Mouse (Mus musculus) hindbrain, embryonic 12.5 days (tissue): ENCODE measurements at regions not wholly inside any gene's neighbourhood (a gene's known extent, or its start where the extent isn't known, plus 50 kb on each side); places are given as distances from the start of the nearest gene placed in this dataset.
A peak's percentile ranks its signal among the peaks of the same experiment; 100 is the strongest.

ENCODE experiments used
- ATAC-seq: fragments of 200-750 bp; cut with Nextera tagmentation; 2 replicates; pipeline ENCODE4 v1.8.0; 2017; ENCODE audit warnings: moderate TSS enrichment; ENCODE audit not compliant: low FRiP score
- H3K27ac ChIP-seq: fragments of 300-500 bp; sonication (generic); 2 replicates; pipeline ENCODE4 v1.5.1; 2016; ENCODE audit warnings: mild to moderate bottlenecking
- H3K27me3 ChIP-seq: fragments of 300-500 bp; sonication (generic); 2 replicates; pipeline ENCODE4 v1.6.1; 2016; ENCODE audit warnings: mild to moderate bottlenecking
- H3K36me3 ChIP-seq: fragments of 300-500 bp; sonication (generic); 2 replicates; pipeline ENCODE4 v1.6.1; 2016; ENCODE audit warnings: mild to moderate bottlenecking
- H3K4me1 ChIP-seq: fragments of 300-500 bp; sonication (generic); 2 replicates; pipeline ENCODE4 v1.6.1; 2016
- H3K4me2 ChIP-seq: fragments of 300-500 bp; sonication (generic); replicated peaks from 2 replicates; pipeline ENCODE4 v1.6.1; 2016; ENCODE audit warnings: mild to moderate bottlenecking
- H3K4me3 ChIP-seq: fragments of 300-500 bp; sonication (generic); 2 replicates; pipeline ENCODE4 v1.5.1; 2016; ENCODE audit warnings: mild to moderate bottlenecking
- H3K9ac ChIP-seq: fragments of 300-500 bp; sonication (generic); 2 replicates; pipeline ENCODE4 v1.6.1; 2016; ENCODE audit warnings: mild to moderate bottlenecking, moderate library complexity
- H3K9me3 ChIP-seq: fragments of 300-500 bp; sonication (generic); replicated peaks from 2 replicates; pipeline ENCODE4 v1.6.1; 2016; ENCODE audit warnings: mild to moderate bottlenecking
- WGBS: fragments of 180-500 bp; shearing (Covaris S2); methylation state at CpG from one replicate; pipeline ENCODE4 v1.1.7; 2016; 5-methylcytosine and 5-hydroxymethylcytosine counted together

DNA sequence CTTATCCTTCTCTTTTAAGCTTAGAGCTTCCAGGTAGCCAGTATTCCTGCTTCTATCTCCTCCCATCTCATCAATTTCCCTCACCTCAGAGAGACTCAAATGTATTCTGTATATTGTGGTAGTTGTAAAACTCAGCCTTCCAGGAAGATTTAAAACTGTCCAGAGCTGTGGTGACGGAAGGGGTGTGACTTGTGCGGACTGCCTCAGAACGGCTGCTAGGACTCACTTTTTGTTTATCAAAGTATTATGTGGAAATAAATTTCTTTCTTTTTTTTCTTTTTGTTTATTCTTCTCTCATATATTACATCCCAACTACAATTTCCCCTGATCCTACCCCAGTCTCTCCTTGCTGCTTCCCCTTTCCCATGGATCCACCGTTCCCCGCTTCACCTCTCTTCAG, 1043.7 kb downstream of the Robo2 start:
- Histone ChIP-seq H3K9ac (no peak overlapping the region), H3K27ac (no peak overlapping the region)
- 89% methylated on average over 5 of the region's 5 CpGs for WGBS

GRCm38 (mm10) chr16:73367226-73367840, 1044.3 kb downstream of the Robo2 start:
- ATAC-seq = 0 out of 2 replicates have a peak, but pooled peaks have one; percentile 35
- Histone ChIP-seq H3K4me1 (peaks cover 7% of the 10 kb centered on the region), H3K4me2 (no peak overlapping the region), H3K36me3 (no peaks in the 10 kb centered on the region), H3K27me3 (no peaks in the 10 kb centered on the region), H3K27ac (no peak overlapping the region), H3K9me3 (no peaks in the 10 kb centered on the region), H3K4me3 (no peak overlapping the region), H3K9ac (no peak overlapping the region)
- WGBS = 62% methylated on average over 17 of the region's 17 CpGs

More for the DNA sequence above, 1043.7 kb downstream of the Robo2 start:
- H3K4me2 ChIP-seq = no peak overlapping the region
- H3K4me1 ChIP-seq = peaks cover 7% of the 10 kb centered on the region
- H3K27me3 ChIP-seq = no peaks in the 10 kb centered on the region
- no peak overlapping the region for H3K4me3 ChIP-seq
- ATAC-seq = no peak
- H3K9me3 ChIP-seq = no peaks in the 10 kb centered on the region
- H3K36me3 ChIP-seq = no peaks in the 10 kb centered on the region

DNA sequence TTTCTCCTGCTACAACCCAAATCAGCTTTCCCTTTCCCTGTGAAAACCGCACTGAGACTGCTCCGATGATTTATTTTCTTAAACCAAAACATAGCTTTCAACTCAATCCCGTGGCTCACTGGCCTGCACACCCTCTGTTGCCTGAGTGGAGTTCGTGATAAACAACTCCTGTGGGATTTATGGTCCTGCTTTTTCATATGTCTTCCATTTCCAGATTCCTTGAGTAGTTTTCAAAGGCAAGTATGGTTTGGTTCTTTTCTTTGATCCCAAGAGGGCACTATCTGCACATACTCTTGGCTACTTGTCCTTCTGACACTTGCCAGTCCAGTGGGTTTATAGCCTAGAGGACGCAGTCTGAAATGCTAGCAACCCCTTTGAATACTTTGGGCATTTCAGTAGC, 1042.6 kb downstream of the Robo1 start:
- H3K4me2 ChIP-seq = no peak overlapping the region
- WGBS = 62% methylated on average over 5 of the region's 5 CpGs
- no peaks in the 10 kb centered on the region for H3K4me1 ChIP-seq
- H3K9ac ChIP-seq = no peak overlapping the region
- H3K4me3 ChIP-seq = no peak overlapping the region
- no peaks in the 10 kb centered on the region for H3K36me3 ChIP-seq
- H3K9me3 ChIP-seq = no peaks in the 10 kb centered on the region
- H3K27ac ChIP-seq = no peak overlapping the region
- no peak for ATAC-seq
- no peaks in the 10 kb centered on the region for H3K27me3 ChIP-seq

GRCm38 (mm10) chr16:73343941-73344340, 1035.8 kb downstream of the Robo1 start:
- Histone ChIP-seq H3K4me3 (no peak overlapping the region), H3K4me1 (no peaks in the 10 kb centered on the region), H3K9ac (no peak overlapping the region), H3K9me3 (no peaks in the 10 kb centered on the region), H3K27me3 (no peaks in the 10 kb centered on the region), H3K36me3 (no peaks in the 10 kb centered on the region), H3K27ac (no peak overlapping the region), H3K4me2 (no peak overlapping the region)
- 87% methylated on average over 1 of the region's 1 CpGs for WGBS
- no peak for ATAC-seq

DNA sequence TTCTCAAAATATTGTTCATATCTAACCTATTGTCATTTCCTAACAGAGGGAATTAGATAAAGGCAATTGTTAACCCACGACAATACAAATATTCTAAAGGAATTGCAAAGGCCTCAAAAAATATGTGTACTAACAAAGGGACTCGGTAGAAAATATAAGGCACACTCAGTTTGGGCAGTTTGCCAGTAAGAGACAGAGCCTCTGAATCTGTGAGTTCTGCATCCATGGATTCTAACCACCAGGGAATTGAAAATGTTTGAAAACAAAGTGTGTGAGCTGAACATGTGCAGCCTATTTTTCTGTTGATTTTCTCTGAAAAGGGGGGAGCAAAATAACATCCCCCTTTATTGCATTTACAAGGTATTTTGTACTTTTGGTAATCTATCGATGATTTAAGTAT, 1035.4 kb downstream of the Robo1 start:
- no peaks in the 10 kb centered on the region for H3K9me3 ChIP-seq
- H3K4me1 ChIP-seq = no peaks in the 10 kb centered on the region
- no peaks in the 10 kb centered on the region for H3K36me3 ChIP-seq
- H3K4me3 ChIP-seq = no peak overlapping the region
- no peak overlapping the region for H3K27ac ChIP-seq
- H3K9ac ChIP-seq = no peak overlapping the region
- no peaks in the 10 kb centered on the region for H3K27me3 ChIP-seq
- ATAC-seq = no peak
- WGBS = 81% methylated on average over 3 of the region's 3 CpGs
- no peak overlapping the region for H3K4me2 ChIP-seq

DNA sequence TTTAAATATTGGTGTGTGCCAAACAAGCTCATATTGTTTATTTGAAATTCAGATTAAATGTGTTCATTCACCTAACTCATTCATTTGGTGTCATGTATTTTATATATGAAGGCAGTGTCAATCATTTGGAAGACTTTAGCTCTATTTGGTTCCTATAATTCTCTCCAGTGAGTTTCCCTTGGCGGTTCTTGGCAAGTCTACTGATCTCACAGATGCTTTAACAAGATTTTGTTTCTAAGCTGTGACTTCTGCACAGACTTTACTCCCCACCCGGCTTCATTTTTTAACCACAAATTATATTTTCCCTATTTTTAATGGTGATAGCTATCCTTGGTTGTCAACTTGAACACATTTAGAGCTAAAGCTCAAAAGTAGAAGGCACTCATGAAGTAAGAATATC, 1009.5 kb downstream of the Robo1 start:
- ATAC-seq = no peak
- Histone ChIP-seq H3K4me2 (no peak overlapping the region), H3K4me1 (no peaks in the 10 kb centered on the region), H3K36me3 (no peaks in the 10 kb centered on the region), H3K27ac (no peak overlapping the region), H3K9ac (no peak overlapping the region), H3K9me3 (no peaks in the 10 kb centered on the region), H3K4me3 (no peak overlapping the region), H3K27me3 (no peaks in the 10 kb centered on the region)
- 91% methylated on average over 2 of the region's 2 CpGs for whole genome bisulfite sequencing

GRCm38 (mm10) chr16:73310096-73310495, 1002.0 kb downstream of the Robo1 start:
- no peak overlapping the region for H3K4me3 ChIP-seq
- no peak overlapping the region for H3K9ac ChIP-seq
- no peaks in the 10 kb centered on the region for H3K27me3 ChIP-seq
- 82% methylated on average over 5 of the region's 5 CpGs for WGBS
- no peak overlapping the region for H3K4me2 ChIP-seq
- no peak for ATAC-seq
- no peaks in the 10 kb centered on the region for H3K4me1 ChIP-seq
- H3K27ac ChIP-seq = no peak overlapping the region
- no peaks in the 10 kb centered on the region for H3K36me3 ChIP-seq
- no peaks in the 10 kb centered on the region for H3K9me3 ChIP-seq

DNA sequence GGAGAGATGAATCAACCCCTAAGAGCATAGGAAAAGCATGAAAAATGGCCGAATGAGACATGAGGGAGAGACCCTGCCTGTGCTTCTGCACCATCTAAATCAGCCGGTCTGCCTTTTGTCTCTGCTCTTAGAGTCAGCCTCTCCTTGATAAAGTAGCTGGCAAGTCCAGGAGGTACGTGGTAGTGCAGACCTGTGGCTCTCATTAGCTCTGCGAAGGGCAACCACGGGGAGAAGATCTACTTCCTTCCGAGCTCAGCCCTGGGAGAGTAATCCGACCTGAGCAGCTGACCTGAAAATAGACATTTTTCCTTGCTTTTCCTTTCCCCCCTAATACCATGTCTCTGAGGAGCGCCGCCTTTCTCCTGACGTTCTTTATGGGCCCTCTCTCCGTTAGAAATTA, 971.8 kb downstream of the Robo1 start:
- no peaks in the 10 kb centered on the region for H3K36me3 ChIP-seq
- ATAC-seq = no peak
- H3K4me2 ChIP-seq = 0 out of 2 replicates have a peak overlapping the region, but pooled peaks have one; percentile 4
- H3K27ac ChIP-seq = no peak overlapping the region
- H3K4me3 ChIP-seq = no peak overlapping the region
- WGBS = 52% methylated on average over 11 of the region's 11 CpGs
- H3K9ac ChIP-seq = no peak overlapping the region
- H3K9me3 ChIP-seq = no peaks in the 10 kb centered on the region
- no peaks in the 10 kb centered on the region for H3K27me3 ChIP-seq
- 0 out of 2 replicates have a peak, but pooled peaks cover 3% of the 10 kb centered on the region for H3K4me1 ChIP-seq

GRCm38 (mm10) chr16:73259691-73260090, 951.6 kb downstream of the Robo1 start:
- 64% methylated on average over 1 of the region's 1 CpGs for WGBS
- H3K27me3 ChIP-seq = no peaks in the 10 kb centered on the region
- no peaks in the 10 kb centered on the region for H3K4me1 ChIP-seq
- H3K27ac ChIP-seq = no peak overlapping the region
- no peak overlapping the region for H3K9ac ChIP-seq
- H3K36me3 ChIP-seq = no peaks in the 10 kb centered on the region
- H3K9me3 ChIP-seq = no peaks in the 10 kb centered on the region
- no peak overlapping the region for H3K4me3 ChIP-seq
- ATAC-seq = no peak
- no peak overlapping the region for H3K4me2 ChIP-seq

GRCm38 (mm10) chr16:73259283-73259682, 951.2 kb downstream of the Robo1 start:
- H3K27me3 ChIP-seq = no peaks in the 10 kb centered on the region
- 89% methylated on average over 3 of the region's 3 CpGs for WGBS
- no peak overlapping the region for H3K4me2 ChIP-seq
- no peaks in the 10 kb centered on the region for H3K36me3 ChIP-seq
- ATAC-seq = no peak
- no peaks in the 10 kb centered on the region for H3K9me3 ChIP-seq
- H3K9ac ChIP-seq = no peak overlapping the region
- H3K4me3 ChIP-seq = no peak overlapping the region
- no peak overlapping the region for H3K27ac ChIP-seq
- H3K4me1 ChIP-seq = no peaks in the 10 kb centered on the region

- no peak for ATAC-seq
- Histone ChIP-seq H3K36me3 (no peaks in the 10 kb centered on the region), H3K4me1 (no peaks in the 10 kb centered on the region), H3K4me2 (no peak overlapping the region), H3K9ac (no peak overlapping the region), H3K4me3 (no peak overlapping the region), H3K27ac (no peak overlapping the region), H3K27me3 (no peaks in the 10 kb centered on the region), H3K9me3 (no peaks in the 10 kb centered on the region)
- WGBS = 86% methylated on average over 2 of the region's 2 CpGs
Observed at GRCm38 (mm10) chr16:73245073-73245590, 937.0 kb downstream of the Robo1 start.

- no peak overlapping the region for H3K9ac ChIP-seq
- no peak for ATAC-seq
- 43% methylated on average over 2 of the region's 2 CpGs for WGBS
Observed at GRCm38 (mm10) chr16:73230599-73230998, 922.5 kb downstream of the Robo1 start.

DNA sequence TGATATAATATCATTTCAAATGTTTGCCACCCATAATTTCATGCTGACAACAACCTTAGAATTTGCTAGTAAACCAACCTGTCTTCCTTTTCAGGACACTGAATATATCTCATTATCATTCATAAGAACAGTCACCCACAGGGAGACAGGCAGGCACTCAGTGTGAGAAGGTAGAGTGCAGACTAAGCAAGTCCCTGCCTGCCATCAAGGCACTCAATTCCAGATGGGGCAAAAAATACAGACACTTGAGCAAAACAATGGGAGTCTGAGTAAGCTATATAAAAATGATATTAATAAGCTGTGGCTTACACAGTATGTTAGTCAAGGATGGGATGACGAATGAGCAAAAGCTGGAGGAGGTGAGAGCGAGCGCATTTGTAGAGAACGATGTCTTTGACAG, 909.4 kb downstream of the Robo1 start:
- no peaks in the 10 kb centered on the region for H3K36me3 ChIP-seq
- H3K4me2 ChIP-seq = no peak overlapping the region
- H3K4me3 ChIP-seq = no peak overlapping the region
- 75% methylated on average over 4 of the region's 4 CpGs for WGBS
- no peaks in the 10 kb centered on the region for H3K27me3 ChIP-seq
- no peaks in the 10 kb centered on the region for H3K4me1 ChIP-seq
- ATAC-seq = 0 out of 2 replicates have a peak, but pooled peaks have one; percentile 38
- H3K27ac ChIP-seq = no peak overlapping the region; the same call in 1 of the 2 replicates
- no peak overlapping the region for H3K9ac ChIP-seq
- no peaks in the 10 kb centered on the region for H3K9me3 ChIP-seq

More at GRCm38 (mm10) chr16:73230599-73230998, 922.5 kb downstream of the Robo1 start:
- no peak overlapping the region for H3K27ac ChIP-seq
- H3K36me3 ChIP-seq = no peaks in the 10 kb centered on the region
- H3K4me2 ChIP-seq = no peak overlapping the region
- no peaks in the 10 kb centered on the region for H3K9me3 ChIP-seq
- no peak overlapping the region for H3K4me3 ChIP-seq
- peaks cover 3% of the 10 kb centered on the region; the same call in 1 of the 2 replicates for H3K4me1 ChIP-seq
- no peaks in the 10 kb centered on the region for H3K27me3 ChIP-seq
